Mouse (Mus musculus) lung, embryonic 16.5 days (tissue): ENCODE data around the gene Otub1. TPM values are rescaled to one million over a fixed set of nuclear protein-coding genes. Genes with fewer than 3 reads are reported as not detected.
A peak's percentile ranks its signal among the peaks of the same experiment; 100 is the strongest.

Experiments used
- ATAC-seq: fragments of 200-750 bp; cut with Nextera tagmentation; 2 replicates; pipeline ENCODE4 v1.8.0; 2017; ENCODE audit warnings: low read depth, mild to moderate bottlenecking, moderate library complexity
- H3K27ac ChIP-seq: fragments of 300-500 bp; sonication (generic); 2 replicates; pipeline ENCODE4 v1.5.1; 2014; ENCODE audit warnings: mild to moderate bottlenecking, control low read depth, low read length
- H3K27me3 ChIP-seq: fragments of 300-500 bp; sonication (generic); 2 replicates; pipeline ENCODE4 v1.6.1; 2014; ENCODE audit warnings: low read depth, low read length, mixed read lengths; ENCODE audit not compliant: control insufficient read depth, insufficient read depth
- H3K36me3 ChIP-seq: fragments of 300-500 bp; sonication (generic); 2 replicates; pipeline ENCODE4 v1.6.1; 2014; ENCODE audit warnings: low read length; ENCODE audit not compliant: control insufficient read depth, insufficient read depth
- H3K4me1 ChIP-seq: fragments of 300-500 bp; sonication (generic); replicated peaks from 2 replicates; pipeline ENCODE4 v1.6.1; 2014; ENCODE audit warnings: low read length, mixed read lengths; ENCODE audit not compliant: control insufficient read depth, insufficient read depth
- H3K4me2 ChIP-seq: fragments of 300-500 bp; sonication (generic); 2 replicates; pipeline ENCODE4 v1.6.1; 2014; ENCODE audit warnings: low read depth, low read length, control low read depth
- H3K4me3 ChIP-seq: fragments of 300-500 bp; sonication (generic); 2 replicates; pipeline ENCODE4 v1.5.1; 2014; ENCODE audit warnings: mild to moderate bottlenecking, low read length, control low read depth
- H3K9ac ChIP-seq: fragments of 300-500 bp; sonication (generic); 2 replicates; pipeline ENCODE4 v1.6.1; 2014; ENCODE audit warnings: low read length, control low read depth
- H3K9me3 ChIP-seq: fragments of 300-500 bp; sonication (generic); 2 replicates; pipeline ENCODE4 v1.6.1; 2016; ENCODE audit warnings: low read length; ENCODE audit not compliant: control insufficient read depth
- WGBS: fragments of 180-500 bp; shearing (Covaris S2); extraction: QIAGEN DNeasy Blood & Tissue Kit; methylation state at CpG from one replicate; pipeline ENCODE4 v1.1.7; 2014; 5-methylcytosine and 5-hydroxymethylcytosine counted together
- polyA plus RNA-seq: library from polyadenylated mRNA; unstranded; fragments of >200 nt; fragmentation: Nextera tagmentation; extraction: Ambion mirVana; gene quantifications from 2 replicates; pipeline ENCODE4 v1.2.1, GENCODE M21; 2015

The Otub1 gene
- polyA plus RNA-seq, 1 experiment from 2014 or later, result 187 TPM

DNA sequence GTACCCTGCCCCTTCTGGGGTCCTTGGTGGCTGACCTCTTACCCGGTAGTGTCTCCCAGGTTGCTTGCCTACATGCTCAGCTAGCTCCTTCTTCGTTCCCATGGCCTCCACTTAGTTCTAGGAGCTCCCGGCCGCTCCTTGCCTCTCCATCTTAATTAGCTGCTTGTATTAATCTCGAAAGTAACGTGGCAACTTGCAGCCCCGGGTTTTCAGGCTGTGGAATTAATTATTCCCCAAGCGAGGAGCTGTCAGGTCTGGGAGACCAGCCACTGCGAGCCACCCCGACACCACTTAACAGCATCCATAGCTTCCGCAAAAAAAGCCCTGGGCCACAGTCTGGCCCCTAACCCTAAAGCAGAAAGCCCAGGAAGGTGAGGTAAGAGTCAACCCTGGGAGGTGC, 22.7 kb downstream of the Otub1 start:
- Histone ChIP-seq H3K4me2 (no peak overlapping the region), H3K27me3 (peaks cover 8% of the 10 kb centered on the region), H3K36me3 (no peaks in the 10 kb centered on the region), H3K27ac (no peak overlapping the region), H3K9ac (no peak overlapping the region), H3K4me3 (no peak overlapping the region), H3K4me1 (peaks cover 18% of the 10 kb centered on the region), H3K9me3 (no peaks in the 10 kb centered on the region)
- 61% methylated on average over 11 of the region's 11 CpGs for WGBS
- ATAC-seq, result no peak

- 7% methylated on average over 23 of the region's 23 CpGs for WGBS
- Histone ChIP-seq H3K27ac (peak overlapping the region; percentile 50; the same call in 1 of the 2 replicates), H3K9ac (peak overlapping the region; percentile 54), H3K4me1 (peaks cover 18% of the 10 kb centered on the region), H3K9me3 (no peaks in the 10 kb centered on the region), H3K4me3 (peak overlapping the region; percentile 36), H3K27me3 (peaks cover 8% of the 10 kb centered on the region), H3K4me2 (peak overlapping the region; percentile 63), H3K36me3 (no peaks in the 10 kb centered on the region)
- peak; percentile 76 for ATAC-seq
Measured at GRCm38 (mm10) chr19:7182273-7182949, 23.7 kb downstream of the Otub1 start.

- H3K36me3 ChIP-seq, result no peaks in the 10 kb centered on the region
- peaks cover 8% of the 10 kb centered on the region for H3K27me3 ChIP-seq
- H3K9me3 ChIP-seq, result no peaks in the 10 kb centered on the region
- WGBS, result 61% methylated on average over 7 of the region's 7 CpGs
- ATAC-seq, result no peak
- no peak overlapping the region for H3K4me3 ChIP-seq
- peaks cover 18% of the 10 kb centered on the region for H3K4me1 ChIP-seq
- no peak overlapping the region for H3K4me2 ChIP-seq
- no peak overlapping the region for H3K9ac ChIP-seq
- H3K27ac ChIP-seq, result no peak overlapping the region
Measured at GRCm38 (mm10) chr19:7181496-7181895, 24.6 kb downstream of the Otub1 start.

DNA sequence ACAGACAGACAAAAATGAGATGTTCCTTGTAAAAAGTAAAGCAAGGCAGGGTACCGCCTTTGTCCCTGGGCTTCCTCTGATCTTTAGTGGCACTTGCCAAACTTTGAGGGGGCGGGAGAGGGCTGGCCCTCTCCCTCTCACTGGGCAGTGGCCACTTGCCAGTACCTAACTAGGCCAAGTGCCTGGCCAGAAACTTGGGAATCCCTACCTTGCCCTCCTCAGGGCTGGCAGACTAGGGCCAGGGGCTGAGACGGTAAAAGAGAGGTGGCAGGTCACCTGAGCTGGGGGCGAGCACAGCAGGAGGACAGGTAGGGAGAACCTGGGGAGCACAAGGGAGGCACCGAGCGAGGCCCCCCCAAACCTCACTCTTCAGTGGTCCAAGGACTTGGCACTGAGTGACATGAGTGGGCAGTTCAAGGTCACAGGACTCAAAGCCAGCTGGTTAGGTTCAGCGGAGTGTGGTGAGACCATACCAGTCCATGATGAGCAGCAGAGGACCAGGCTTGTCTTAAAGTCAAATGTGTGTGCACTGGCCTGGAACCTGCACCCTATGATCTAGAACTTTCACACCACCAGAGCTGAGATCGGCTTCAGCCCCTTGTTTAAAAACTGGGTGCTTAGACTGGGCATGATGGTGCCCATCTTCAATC, 25.2 kb downstream of the Otub1 start:
- Histone ChIP-seq H3K36me3 (no peaks in the 10 kb centered on the region), H3K4me3 (no peak overlapping the region), H3K9ac (no peak overlapping the region), H3K4me2 (no peak overlapping the region), H3K27me3 (peaks cover 8% of the 10 kb centered on the region), H3K27ac (no peak overlapping the region), H3K9me3 (no peaks in the 10 kb centered on the region), H3K4me1 (peaks cover 19% of the 10 kb centered on the region)
- ATAC-seq, result no peak
- 86% methylated on average over 8 of the region's 8 CpGs for WGBS

DNA sequence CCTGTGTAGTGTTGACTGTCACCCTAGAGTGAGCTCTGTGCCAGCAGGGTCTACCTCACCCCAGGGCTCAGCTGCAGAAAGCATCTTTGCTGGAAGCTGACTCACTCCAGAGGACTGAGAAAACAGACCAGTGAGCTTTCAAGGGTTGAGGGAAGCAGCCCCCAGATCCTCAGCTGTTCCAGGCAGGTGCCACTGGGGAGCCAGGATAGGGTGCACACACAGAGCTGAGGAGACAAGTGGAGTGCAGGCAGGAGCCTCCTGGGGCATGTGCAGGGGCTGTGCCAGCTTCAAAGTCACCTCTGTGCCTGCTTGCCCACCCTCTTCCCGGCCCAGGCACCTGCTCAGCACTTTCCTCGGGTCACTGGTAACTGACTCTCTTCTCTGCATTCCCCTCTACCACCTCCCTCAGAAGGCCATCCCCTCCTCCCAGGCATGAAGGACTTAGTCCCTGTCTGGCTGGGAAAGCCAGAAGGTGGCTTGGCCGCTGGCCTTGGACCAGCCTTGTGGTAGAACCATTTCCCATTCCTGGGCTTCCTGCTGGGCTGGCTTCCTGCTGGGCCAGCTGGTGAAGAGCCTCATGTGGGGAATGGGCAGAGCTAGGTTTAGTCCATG, 27.2 kb downstream of the Otub1 start:
- ATAC-seq, result no peak
- 41% methylated on average over 3 of the region's 3 CpGs for WGBS
- Histone ChIP-seq H3K9ac (no peak overlapping the region), H3K9me3 (no peaks in the 10 kb centered on the region), H3K4me2 (no peak overlapping the region), H3K27ac (no peak overlapping the region), H3K36me3 (no peaks in the 10 kb centered on the region), H3K4me3 (no peak overlapping the region), H3K27me3 (peaks cover 6% of the 10 kb centered on the region), H3K4me1 (peaks cover 20% of the 10 kb centered on the region)

DNA sequence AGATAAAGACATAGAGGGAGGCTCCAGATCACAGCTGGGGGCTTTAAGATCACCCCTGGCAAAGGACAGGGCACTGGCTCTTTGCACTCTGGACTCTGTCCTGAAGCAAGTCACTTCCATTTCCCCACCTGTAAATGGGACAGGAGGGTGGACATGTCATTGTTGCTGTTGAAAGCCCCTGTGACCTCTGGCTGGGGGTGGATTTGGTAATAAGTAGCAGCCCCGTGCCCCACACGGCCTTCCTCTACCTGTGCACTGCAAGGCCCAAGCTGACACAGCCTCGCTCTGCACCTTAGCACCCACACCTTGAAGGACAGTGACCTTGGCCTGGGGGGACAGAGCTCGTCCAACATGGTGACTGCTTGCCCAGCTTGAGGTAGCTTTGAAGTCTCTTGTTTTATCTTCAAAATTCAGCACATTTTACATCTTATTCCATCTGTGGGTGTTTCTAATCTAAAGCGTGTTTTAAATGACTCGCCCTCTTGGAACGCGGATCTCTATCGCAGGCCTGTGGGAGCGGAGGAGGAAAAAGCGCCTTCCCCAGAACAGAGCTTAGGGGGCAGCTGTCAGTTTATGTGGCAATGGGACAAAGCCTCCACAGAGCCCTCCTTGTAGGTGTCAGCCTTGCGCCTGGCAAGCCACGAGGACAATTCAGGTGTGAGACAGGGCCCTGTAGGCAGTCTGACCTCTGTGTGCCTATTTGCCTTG, 28.2 kb downstream of the Otub1 start:
- 54% methylated on average over 13 of the region's 13 CpGs for WGBS
- H3K4me1 ChIP-seq, result peaks cover 20% of the 10 kb centered on the region
- peaks cover 2% of the 10 kb centered on the region; the same call in 1 of the 2 replicates for H3K27me3 ChIP-seq
- no peak for ATAC-seq
- H3K27ac ChIP-seq, result no peak overlapping the region
- no peak overlapping the region for H3K9ac ChIP-seq
- H3K4me3 ChIP-seq, result no peak overlapping the region
- H3K9me3 ChIP-seq, result no peaks in the 10 kb centered on the region
- no peaks in the 10 kb centered on the region for H3K36me3 ChIP-seq
- H3K4me2 ChIP-seq, result no peak overlapping the region

DNA sequence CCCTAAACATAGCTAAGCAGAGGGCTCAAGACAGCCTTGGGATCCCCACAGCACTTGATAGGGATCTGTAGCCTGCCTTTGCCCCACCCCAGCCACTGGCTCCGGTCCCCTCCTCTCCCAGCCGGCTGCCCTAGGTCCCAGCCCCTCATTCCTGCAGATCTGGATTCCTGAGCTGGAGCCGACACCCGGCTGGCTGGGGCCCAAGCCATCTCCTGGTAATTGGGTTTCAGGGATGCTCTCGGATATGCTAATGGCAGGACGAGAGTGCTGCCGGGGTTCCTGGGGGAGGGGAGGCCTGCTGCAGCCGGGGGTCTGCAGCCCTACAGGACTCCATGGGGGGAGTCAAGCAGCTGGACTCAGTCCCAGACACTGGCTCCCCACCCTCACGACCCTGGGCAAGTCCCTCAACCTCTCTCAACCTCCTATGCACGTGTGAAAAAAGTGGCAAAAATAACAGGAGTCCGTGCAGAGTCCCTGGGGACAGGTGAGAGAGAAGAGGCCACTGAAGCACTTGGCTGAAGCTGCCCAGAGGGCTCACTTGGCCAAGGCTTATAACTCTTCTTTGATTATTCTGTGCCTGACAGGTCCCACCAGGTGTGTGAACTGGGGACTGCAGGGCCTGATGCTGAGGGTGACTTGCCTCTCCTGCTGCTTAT, 29.9 kb downstream of the Otub1 start:
- H3K4me2 ChIP-seq, result no peak overlapping the region
- WGBS, result 13% methylated on average over 11 of the region's 11 CpGs
- no peaks in the 10 kb centered on the region for H3K27me3 ChIP-seq
- H3K4me1 ChIP-seq, result peaks cover 18% of the 10 kb centered on the region
- no peaks in the 10 kb centered on the region for H3K36me3 ChIP-seq
- ATAC-seq, result peak; percentile 32; the same call in 1 of the 2 replicates
- no peak overlapping the region for H3K9ac ChIP-seq
- H3K4me3 ChIP-seq, result no peak overlapping the region
- no peak overlapping the region for H3K27ac ChIP-seq
- H3K9me3 ChIP-seq, result no peaks in the 10 kb centered on the region

DNA sequence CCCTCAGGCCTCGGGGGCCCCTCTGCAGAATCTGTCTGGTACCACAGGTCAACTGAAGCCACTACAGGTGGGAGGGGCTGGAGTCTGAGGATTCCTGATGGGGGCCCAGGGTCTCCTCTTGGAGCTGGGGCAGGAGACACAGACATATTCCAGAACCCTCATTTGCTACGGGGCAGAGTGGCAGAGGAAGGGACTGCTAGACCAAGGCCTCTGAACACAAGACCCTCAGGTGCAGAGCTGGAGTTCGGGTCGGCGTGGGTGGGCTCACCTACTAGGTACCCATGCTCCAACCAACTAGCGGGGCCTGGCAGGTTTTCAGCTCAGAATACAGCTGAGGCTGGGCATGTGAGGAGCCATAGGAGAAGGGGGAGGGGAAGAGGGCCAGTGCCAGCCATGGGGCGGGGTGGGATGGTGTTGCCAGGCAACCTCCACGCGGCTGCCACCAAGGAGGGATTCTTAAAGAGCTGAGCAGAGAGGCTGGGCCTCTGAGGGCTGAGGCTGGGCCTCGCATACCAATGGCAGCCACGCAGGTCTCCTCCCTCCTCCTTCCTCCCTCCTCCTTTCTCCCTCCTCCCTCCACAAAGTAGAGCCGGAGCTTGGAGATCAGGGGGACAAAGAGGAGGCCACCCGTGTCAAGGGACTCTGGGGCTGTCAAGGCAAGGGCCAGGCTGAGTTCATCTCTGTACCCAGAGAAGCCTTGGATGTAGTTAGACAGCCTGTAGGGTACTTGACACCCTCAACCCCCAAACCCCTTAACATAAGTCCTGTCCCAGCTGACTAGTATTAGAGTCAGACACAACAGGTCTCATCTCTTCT, 33.9 kb downstream of the Otub1 start:
- 22% methylated on average over 13 of the region's 13 CpGs for WGBS
- Histone ChIP-seq H3K4me1 (peaks cover 11% of the 10 kb centered on the region), H3K36me3 (no peaks in the 10 kb centered on the region), H3K4me3 (no peak overlapping the region), H3K9ac (no peak overlapping the region), H3K27me3 (peaks cover 6% of the 10 kb centered on the region), H3K9me3 (no peaks in the 10 kb centered on the region), H3K27ac (no peak overlapping the region), H3K4me2 (no peak overlapping the region)
- peak; percentile 91 for ATAC-seq
